Mouse (Mus musculus) lung, postnatal 0 days (tissue): Measurements from ENCODE around the gene Zbed4.

Source experiments
- CTCF ChIP-seq: IDR thresholded peaks from 2 replicates; pipeline ENCODE4 v1.5.1; 2016; ENCODE audit warnings: antibody characterized with exemption, mild to moderate bottlenecking
- EP300 ChIP-seq: IDR thresholded peaks from 2 replicates; pipeline ENCODE4 v1.6.1; 2016; ENCODE audit warnings: antibody characterized with exemption, mild to moderate bottlenecking, control low read depth

DNA sequence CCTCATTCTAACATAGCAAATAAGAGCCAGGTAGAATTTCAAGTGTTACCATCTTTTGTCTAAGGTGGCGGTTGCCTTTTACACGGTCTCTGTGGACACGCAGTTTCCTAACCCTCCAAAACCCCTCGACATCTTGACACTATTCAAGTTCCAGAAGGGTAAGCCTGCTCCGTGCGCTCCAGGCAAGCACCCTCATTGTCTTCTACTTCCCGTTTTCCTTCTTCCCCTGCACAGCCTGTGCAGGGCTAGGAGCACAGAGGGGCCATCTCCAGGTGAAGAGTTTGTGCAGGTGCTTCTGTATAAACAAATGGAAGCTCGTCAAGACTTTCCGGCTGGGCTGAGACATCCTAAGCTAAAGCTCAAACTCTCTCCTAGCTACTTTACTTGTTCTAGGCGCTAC lies 1.4 kb upstream of the Zbed4 start:
- no peak for TF ChIP-seq CTCF
- no peak for TF ChIP-seq EP300
